Comparison of ENCODE assay signal across 15 mouse cellular contexts in genomic region chr17:94269756-94270155, GRCm38 (mm10).
DNase-seq lines count a peak whose midpoint lies in the region; ATAC-seq and TF ChIP-seq lines count a peak whose summit lies in the region.
"Had no signal": no experiment of that assay in that cellular context is flagged by ENCODE, and none has a peak within 500 bp of the region (broad histone marks: within the 10 kb centered on the region; RNA-seq: fewer than 3 reads in every experiment).

No protein-coding gene starts in this region.

- no peaks in the 10 kb centered on the region for H3K36me3 ChIP-seq in forebrain, embryonic 10.5 days (replicated peaks)
- no peaks in the 10 kb centered on the region for H3K36me3 ChIP-seq in forebrain, embryonic 15.5 days
- H3K36me3 ChIP-seq in embryonic facial prominence, embryonic 10.5 days (replicated peaks), result no peaks in the 10 kb centered on the region
- no peaks in the 10 kb centered on the region for H3K36me3 ChIP-seq in limb, embryonic 11.5 days (ENCODE audit: control insufficient read depth, insufficient read depth, low read length)
- H3K36me3 ChIP-seq: neural tube, embryonic 13.5 days had no signal

- no peak for ATAC-seq in forebrain, embryonic 15.5 days (replicated peaks)
- ATAC-seq in limb, embryonic 11.5 days (ENCODE audit: insufficient number of reproducible peaks, low FRiP score, low TSS enrichment, low read depth), result peak; percentile 64

- H3K9ac ChIP-seq in forebrain, embryonic 15.5 days (replicated peaks), result no peak overlapping the region
- no peak overlapping the region for H3K9ac ChIP-seq in limb, embryonic 11.5 days (ENCODE audit: low read length)
- H3K9ac ChIP-seq: liver, embryonic 14.5 days; neural tube, embryonic 13.5 days had no signal

- H3K27ac ChIP-seq in forebrain, embryonic 10.5 days, result no peak overlapping the region
- no peak overlapping the region for H3K27ac ChIP-seq in forebrain, embryonic 15.5 days (replicated peaks)
- peak overlapping the region; percentile 68 for H3K27ac ChIP-seq in embryonic facial prominence, embryonic 10.5 days (replicated peaks)
- no peak overlapping the region for H3K27ac ChIP-seq in limb, embryonic 11.5 days (replicated peaks; ENCODE audit: low read depth, low read length)
- no peak overlapping the region for H3K27ac ChIP-seq in layer of hippocampus, adult 2 months
- H3K27ac ChIP-seq: liver, embryonic 14.5 days; neural tube, embryonic 13.5 days had no signal

- peaks cover 9% of the 10 kb centered on the region; the same call in 1 of the 2 replicates for H3K4me1 ChIP-seq in forebrain, embryonic 10.5 days
- no peaks in the 10 kb centered on the region for H3K4me1 ChIP-seq in forebrain, embryonic 15.5 days
- H3K4me1 ChIP-seq in embryonic facial prominence, embryonic 10.5 days, result peaks cover 9% of the 10 kb centered on the region
- H3K4me1 ChIP-seq in limb, embryonic 11.5 days (ENCODE audit: control insufficient read depth, insufficient read depth, low read length), result no peaks in the 10 kb centered on the region
- H3K4me1 ChIP-seq: neural tube, embryonic 13.5 days had no signal

- H3K4me2 ChIP-seq in forebrain, embryonic 15.5 days (replicated peaks), result no peak overlapping the region
- H3K4me2 ChIP-seq in limb, embryonic 11.5 days (ENCODE audit: low read depth, severe bottlenecking), result no peak overlapping the region
- H3K4me2 ChIP-seq: heart, embryonic 11.5 days; neural tube, embryonic 13.5 days had no signal

- no peaks in the 10 kb centered on the region for H3K27me3 ChIP-seq in forebrain, embryonic 10.5 days (ENCODE audit: poor library complexity, severe bottlenecking)
- H3K27me3 ChIP-seq in forebrain, embryonic 15.5 days, result no peaks in the 10 kb centered on the region
- H3K27me3 ChIP-seq in embryonic facial prominence, embryonic 10.5 days (replicated peaks; ENCODE audit: low read depth, poor library complexity, severe bottlenecking), result no peaks in the 10 kb centered on the region
- H3K27me3 ChIP-seq in limb, embryonic 11.5 days (ENCODE audit: control insufficient read depth, insufficient read depth, low read length), result no peaks in the 10 kb centered on the region
- H3K27me3 ChIP-seq: neural tube, embryonic 13.5 days had no signal

- intact Hi-C loops in gastrocnemius, postnatal 14 days (cut with DNase I; ENCODE audit: low total_unique reads), result no loop called here

- no peak for TF ChIP-seq CTCF in layer of hippocampus, adult 2 months (conservative IDR thresholded peaks at IDR 0.05)

- peak; percentile 20 for DNase-seq in forebrain, embryonic 10.5 days (ENCODE audit: extremely low spot score, low spot score)
- peak; percentile 3 for DNase-seq in WW6 (ENCODE audit: low read depth, low spot score)
- DNase-seq in embryonic facial prominence, embryonic 10.5 days (ENCODE audit: low spot score), result peak; percentile 68
- peak; percentile 45 for DNase-seq in limb, embryonic 11.5 days (ENCODE audit: low spot score)
- DNase-seq in layer of hippocampus, adult 2 months (ENCODE audit: low spot score in 2 of 2), result no peak
- no peak for DNase-seq in right cerebral cortex, postnatal 14 days
- no peak for DNase-seq in gastrocnemius, postnatal 14 days
- DNase-seq: adrenal gland, postnatal 25 days; cerebellum, adult 2 months; kidney, adult 2 months; kidney, postnatal 25 days had no signal

- no peaks in the 10 kb centered on the region for H3K9me3 ChIP-seq in forebrain, embryonic 10.5 days
- no peaks in the 10 kb centered on the region for H3K9me3 ChIP-seq in forebrain, embryonic 15.5 days
- no peaks in the 10 kb centered on the region for H3K9me3 ChIP-seq in embryonic facial prominence, embryonic 10.5 days
- H3K9me3 ChIP-seq in limb, embryonic 11.5 days (ENCODE audit: control insufficient read depth, low read length), result no peaks in the 10 kb centered on the region
- H3K9me3 ChIP-seq: neural tube, embryonic 13.5 days had no signal

- no peak overlapping the region for H3K4me3 ChIP-seq in forebrain, embryonic 10.5 days
- no peak overlapping the region for H3K4me3 ChIP-seq in forebrain, embryonic 15.5 days
- H3K4me3 ChIP-seq in embryonic facial prominence, embryonic 10.5 days, result no peak overlapping the region
- no peak overlapping the region for H3K4me3 ChIP-seq in limb, embryonic 11.5 days (ENCODE audit: low read depth, low read length)
- no peak overlapping the region for H3K4me3 ChIP-seq in layer of hippocampus, adult 2 months
- H3K4me3 ChIP-seq: neural tube, embryonic 13.5 days had no signal

Comparison
In these comparisons a context has a peak if more than half of its experiments do, and no peak if none do; other contexts are left out.
1. DNase-seq: peak in forebrain, embryonic 10.5 days (single experiment), WW6 (single experiment), embryonic facial prominence, embryonic 10.5 days (single experiment) and limb, embryonic 11.5 days (single experiment); none in layer of hippocampus, adult 2 months (0 of 2), right cerebral cortex, postnatal 14 days (single experiment) and gastrocnemius, postnatal 14 days (single experiment).